Mouse (Mus musculus) frontal cortex, adult 2 months (tissue): ENCODE measurements around the gene 4930579F01Rik. TPM values are rescaled to one million over a fixed set of nuclear protein-coding genes. Genes with fewer than 3 reads are reported as not detected.
A peak's percentile ranks its signal among the peaks of the same experiment; 100 is the strongest.
"Not testable (repeated sequence)": the region's sequence is repeated elsewhere in the genome, so short reads cannot be mapped to it uniquely, and the experiment has no call there.

Experiments
- DNase-seq, 2 experiments: peaks; one replicate each; pipeline ENCODE4 v3.0.0; 2022; ENCODE audit warnings: low spot score in 1 of 2; ENCODE audit errors: extremely low spot score in 1 of 2
- polyA plus RNA-seq: library from polyadenylated mRNA; depleted of rRNA; stranded (reverse); fragments of >200 nt; gene quantifications from 2 replicates; pipeline ENCODE4 v1.2.3, GENCODE M21; 2012

Gene 4930579F01Rik
- polyA plus RNA-seq, 1 experiment, result not detected

DNA sequence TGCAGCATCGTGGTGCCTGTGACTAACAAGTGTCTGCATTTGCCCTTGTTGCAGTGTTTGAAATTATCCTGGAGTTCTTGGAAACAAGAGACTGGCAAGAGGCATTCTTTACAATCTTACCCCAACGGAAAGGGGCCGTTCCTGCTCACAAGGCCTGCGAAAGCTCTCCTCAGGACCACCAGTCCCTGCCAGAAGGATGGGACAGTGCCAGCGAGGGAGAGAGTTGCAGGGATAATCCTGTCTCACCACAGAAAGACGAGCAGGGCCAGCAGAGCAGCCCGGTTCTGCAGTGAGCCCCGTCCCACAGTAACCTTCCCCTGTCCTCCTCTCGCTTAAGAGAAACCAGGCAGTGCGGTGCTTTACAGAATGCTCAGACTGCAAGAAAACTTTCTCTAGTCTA, 37.0 kb downstream of the 4930579F01Rik start:
- DNase-seq, result no peak

DNA sequence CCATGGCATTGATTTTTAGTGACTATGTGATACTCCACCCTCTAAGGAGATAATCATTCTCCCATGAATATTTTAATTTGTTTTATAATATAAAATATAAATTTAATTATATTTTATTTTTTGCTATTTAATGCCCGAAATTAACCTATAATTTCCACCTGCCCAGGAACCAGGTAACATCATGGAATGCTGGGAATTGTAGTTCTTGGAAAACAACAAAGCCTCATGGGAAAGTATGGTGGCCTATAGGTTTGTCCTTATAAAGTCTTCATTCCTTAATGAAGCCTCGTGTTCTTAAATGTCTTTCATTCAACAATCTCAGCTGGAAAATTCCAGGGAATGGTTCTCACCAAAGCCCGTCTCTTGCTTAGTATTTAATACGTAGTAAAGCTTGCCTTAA, 38.6 kb downstream of the 4930579F01Rik start:
- no peak for DNase-seq

DNA sequence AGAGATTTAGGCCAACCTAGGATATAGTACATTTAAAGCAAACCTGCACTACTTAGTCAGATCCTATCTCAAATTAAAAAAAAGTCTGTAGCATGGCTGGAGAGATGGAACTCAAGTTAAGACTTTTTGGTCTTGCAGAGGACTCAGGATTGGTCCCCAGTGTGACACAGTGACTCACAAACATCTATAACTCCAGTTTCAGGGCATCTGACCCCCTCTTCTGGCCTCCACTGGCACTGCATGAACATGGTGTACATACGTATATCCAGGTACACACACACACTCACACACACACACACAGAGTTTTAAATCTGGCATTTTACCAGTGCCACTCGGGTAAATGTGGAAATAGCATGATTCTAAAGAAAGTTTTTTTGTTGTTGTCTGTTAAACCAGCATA, 44.8 kb downstream of the 4930579F01Rik start:
- DNase-seq, result no peak

DNA sequence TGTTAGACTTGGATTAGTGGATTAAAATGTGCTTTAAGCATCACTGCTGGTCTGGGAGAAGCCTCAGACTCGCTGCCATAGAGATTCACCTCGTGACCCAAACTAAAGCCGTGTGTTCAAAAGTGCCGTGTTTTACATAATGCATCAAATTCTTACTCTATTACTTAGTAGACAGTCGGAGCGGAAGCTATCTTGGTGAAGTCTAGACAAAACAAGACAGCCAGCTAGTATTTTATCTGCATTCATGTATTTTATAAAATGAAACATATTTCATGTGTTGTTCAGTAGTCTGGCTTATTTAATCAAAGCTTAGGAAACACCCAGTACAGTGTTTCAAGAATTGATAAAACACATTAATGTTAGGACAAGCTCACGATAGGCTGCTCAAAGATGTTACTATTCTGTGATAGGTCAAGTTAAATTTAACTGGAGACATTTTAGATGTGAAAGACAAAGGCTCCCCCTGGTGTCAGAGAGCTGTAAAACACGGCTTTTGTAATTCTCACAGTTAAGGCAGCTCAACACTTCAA, 48.9 kb downstream of the 4930579F01Rik start, which contains the start of gene Mttp:
Gene Mttp, minus strand, starts transcription at position 327 of the 530 bp plus-strand sequence.
- peak; percentile 69 to 95 for DNase-seq

DNA sequence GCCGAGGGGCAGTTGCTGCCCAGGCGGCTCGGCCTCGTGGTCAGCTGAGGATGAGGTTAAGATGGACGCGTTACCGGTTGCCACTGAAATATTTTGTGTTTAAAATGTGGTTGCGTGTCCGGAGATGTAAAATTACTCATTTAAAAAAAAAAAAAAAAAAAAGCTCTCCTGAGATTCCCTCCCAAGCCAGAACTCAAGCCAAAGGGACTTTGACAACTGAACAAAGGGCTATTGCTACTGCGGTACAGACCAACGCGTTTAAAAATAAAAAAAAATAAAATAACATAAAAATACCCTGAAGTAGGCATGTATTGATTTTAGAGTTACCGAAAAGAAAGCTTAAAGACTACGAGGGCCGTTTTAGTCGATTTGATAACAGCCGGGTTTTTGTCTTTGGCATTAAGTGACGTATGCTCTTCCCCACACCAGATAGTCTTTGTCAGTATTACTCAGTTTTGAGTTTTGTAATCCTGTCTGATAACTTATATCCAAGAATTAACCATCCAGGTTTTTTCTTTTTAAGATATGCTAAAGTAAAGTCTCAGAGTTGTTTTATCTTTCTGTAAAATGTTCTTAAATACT, 49.5 kb downstream of the 4930579F01Rik start:
- DNase-seq, result peak in 1 of 2 experiments; percentile 15

DNA sequence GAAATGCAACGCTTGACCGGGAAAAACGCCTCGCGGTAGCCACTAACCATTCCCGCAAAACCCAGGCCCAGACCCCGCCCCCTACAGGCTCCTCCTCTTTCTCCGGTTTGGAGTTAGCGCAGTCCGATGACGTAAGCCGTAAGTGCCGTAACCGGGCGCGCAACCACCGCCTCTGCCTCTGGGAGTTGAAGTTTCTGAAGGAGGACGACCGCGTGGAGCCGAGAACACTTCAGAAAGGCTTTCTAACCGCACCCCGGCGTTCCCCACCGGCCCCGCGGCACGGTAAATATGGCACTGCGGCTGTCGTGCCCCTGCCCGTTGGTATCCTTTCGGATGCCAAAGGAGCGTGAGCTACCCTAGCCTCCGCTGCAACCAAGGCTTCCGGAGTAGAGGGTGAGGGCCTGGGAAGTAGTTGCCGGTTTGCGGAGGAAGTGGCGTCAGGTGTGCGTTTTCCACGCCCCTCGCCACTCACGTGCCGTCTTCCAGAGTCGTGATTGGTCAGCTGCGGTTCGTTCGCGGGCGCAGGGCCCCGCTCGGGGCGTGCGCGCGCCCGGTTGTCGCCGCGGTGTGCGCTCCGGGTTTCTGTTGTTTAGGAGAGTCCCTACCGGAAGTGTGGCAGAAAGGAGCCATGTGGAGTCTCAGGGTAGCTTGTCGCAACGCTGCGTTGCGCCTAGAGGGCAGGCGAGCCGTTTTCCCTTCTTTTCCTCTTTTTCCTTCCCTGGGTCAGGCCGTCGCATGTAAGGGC, 50.1 kb downstream of the 4930579F01Rik start, which contains the start of gene Trmt10a:
Gene Trmt10a, plus strand, starts transcription at position 134 of the 745 bp plus-strand sequence.
- DNase-seq, result peak; percentile 96 to 99

DNA sequence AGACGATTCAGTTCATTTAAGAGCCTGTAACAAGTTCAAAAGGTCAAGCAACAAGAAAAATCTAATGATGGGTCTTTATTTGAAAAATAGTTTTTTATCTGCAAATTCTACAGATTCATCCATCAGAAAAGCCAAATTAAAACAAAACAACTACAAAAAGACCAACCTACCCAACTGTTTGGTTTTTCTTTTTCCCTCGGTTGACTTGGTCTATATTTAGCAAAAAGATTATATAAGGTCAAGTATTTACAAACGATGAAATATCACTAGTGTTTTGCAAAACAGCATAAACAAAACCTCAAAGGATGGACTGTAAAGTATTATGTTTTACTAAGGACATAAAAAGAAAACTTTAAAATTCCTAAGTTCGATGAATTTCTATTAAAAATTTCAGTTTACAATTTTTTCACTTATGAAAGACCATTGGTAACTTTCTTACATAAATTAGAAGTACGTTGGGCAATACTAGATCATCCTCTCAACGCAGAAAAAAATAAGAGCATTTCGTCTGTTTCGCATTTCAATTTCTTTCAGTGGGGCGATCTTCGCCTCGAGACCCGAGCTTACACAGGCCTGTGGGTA, 50.8 kb downstream of the 4930579F01Rik start:
- peak in 1 of 2 experiments; percentile 8 for DNase-seq

DNA sequence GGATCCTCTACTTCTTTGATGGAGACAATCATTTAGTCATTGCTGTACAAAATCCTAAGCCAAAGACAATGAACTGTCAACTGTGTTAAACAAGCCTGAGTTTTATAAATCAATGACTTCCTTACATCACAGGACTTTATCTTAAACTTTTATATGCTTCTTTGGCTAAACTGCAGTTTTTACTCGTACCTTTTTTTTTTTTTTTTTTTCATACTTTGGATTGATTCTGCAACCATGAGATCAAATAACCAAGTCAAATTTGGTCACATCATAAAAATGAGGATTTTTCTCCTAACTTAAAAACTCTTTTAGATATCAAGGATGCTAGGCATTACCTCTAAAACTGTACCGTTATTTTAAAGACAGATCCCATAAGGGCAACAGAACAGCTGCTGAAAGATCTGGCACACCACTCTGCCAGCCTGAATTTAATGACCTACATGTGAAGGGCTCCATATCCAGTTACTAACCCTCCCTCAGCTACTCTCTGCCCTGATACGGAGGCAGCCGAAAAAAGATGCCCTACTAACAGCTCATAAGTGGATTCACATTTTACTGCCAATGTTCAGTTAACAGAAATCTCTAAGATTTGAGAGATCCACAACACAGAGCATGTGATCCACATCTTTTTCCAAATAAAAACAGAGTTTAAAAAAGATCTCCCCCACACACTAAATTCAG, 51.4 kb downstream of the 4930579F01Rik start:
- DNase-seq, result peak in 1 of 2 experiments; percentile 20

DNA sequence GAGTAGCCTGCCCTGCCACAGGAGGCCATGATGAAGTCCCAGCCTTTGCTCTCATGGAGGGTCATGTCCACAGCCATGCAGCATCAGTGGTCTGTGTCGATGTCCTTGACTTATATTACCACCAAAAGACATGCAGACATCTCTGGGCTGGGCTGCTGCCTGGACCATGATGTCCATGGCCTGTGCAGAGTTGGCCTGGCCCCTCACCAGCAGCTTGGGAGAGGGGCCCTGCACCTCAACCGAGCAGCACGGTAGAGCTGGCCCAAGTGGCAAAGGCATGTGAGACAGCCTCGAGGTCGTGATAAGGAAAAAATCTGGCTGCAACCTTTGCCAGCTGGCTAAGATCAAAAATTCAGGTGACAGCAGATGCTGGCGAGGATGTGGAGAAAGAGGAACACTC, 54.0 kb downstream of the 4930579F01Rik start:
- no peak for DNase-seq

DNA sequence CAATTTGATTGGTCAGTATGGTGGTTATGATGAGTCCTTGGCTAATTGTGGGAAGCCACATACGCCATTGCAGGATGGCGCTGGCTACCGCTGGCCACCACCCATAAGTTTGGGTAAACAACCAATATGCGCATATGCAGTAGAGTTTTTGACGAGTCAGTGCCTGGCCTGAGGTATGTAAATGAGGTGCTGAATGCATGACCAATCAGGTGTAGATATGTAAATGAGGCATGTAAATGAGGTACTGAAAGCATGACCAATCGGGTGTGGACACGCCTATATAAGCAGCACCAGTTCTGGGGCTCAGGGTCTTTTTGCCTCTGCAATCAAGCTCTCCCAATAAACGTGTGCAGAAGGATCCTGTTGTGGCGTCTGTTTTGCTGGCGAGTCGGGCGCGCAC, 55.5 kb downstream of the 4930579F01Rik start:
- DNase-seq, result not testable (repeated sequence)

DNA sequence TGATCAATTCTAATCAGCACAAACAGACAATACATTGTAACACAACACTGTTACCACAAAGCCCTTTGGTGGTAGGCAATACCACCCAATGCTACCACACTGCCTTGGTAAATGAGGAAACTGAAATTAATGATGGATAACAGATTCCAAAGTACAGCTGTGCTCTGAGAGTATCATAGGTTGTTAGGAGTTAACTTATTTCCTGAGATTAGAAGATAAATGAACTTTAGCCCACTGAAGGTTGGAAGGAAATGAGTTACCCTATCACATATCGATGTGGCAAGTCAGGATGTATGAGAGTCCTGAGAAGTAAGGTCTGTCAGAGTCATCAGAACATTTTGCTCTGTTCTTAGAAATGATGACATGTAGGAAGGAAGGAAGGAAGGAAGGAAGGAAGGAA, 59.1 kb downstream of the 4930579F01Rik start:
- no peak for DNase-seq

DNA sequence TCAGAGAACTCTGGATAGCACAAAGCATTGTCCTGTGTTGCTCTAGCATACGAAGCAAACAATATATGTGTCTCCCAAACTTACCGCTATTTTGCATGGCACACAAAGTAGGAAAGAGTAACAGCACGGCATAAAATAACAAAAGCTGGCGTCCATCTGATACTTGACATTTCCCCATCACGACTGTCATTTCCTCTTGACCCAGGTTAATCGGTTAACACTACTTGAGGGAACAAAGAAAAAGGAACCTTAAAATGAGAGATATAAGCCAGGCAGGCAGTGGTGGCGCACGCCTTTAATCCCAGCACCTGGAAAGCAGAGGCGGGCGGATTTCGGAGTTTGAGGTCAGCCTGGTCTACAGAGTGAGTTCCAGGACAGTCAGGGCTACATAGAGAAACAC, 59.7 kb downstream of the 4930579F01Rik start:
- DNase-seq, result no peak

DNA sequence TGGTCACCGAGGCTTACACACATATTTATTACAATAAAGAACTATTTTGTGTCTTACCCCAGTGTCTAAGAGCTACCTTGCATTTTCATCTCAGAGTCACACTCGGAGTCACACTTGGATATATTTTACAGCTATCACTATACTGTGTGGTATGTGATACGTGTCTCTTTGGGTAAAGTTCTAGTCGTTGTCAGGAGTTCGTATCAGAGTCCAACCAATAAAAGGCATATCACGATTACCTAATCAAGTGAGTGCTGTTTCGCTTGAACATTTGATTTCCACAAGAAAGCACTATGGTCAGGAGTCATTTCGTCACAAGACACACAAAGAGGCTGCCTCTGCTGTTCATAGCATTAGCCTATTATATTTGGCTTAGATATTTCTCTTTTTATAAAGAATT, 60.2 kb downstream of the 4930579F01Rik start:
- no peak for DNase-seq

DNA sequence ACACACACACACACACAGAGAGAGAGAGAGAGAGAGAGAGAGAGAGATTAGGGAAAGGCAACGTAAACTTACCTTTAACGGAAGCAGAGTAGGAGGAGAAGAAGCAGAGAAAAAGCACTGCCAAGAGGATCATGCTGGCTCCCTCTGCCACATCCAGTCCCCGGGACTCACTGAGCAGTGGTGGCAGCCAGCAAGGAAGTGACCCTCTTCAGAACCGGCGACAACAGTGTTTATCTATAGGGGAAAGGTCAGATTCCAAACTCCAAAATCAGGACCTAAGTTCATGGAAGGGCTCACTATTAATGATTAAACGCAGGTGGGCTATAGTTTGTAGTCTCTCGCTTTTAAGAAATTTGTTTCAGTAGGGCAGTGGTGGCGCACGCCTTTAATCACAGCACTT, 62.5 kb downstream of the 4930579F01Rik start:
- no peak for DNase-seq

DNA sequence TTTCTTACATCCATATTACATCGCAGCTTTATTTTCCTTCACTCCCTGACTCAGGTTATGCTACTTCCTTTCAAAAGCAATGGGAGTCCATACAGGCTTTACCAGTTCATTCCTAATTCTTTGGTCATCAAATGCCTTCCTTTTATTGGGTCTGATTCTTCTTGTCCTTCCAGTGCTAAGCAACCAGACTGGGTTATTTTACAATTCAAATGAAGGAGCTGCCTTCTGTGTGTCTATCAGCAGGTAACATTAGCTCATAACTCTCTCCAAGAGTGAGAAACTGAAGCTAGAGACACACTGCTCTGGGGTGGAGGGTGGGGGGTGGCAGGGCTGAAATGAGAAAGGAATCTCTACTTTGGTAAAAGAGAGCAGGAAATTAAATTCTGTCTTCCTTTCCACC, 62.9 kb downstream of the 4930579F01Rik start:
- DNase-seq, result no peak

DNA sequence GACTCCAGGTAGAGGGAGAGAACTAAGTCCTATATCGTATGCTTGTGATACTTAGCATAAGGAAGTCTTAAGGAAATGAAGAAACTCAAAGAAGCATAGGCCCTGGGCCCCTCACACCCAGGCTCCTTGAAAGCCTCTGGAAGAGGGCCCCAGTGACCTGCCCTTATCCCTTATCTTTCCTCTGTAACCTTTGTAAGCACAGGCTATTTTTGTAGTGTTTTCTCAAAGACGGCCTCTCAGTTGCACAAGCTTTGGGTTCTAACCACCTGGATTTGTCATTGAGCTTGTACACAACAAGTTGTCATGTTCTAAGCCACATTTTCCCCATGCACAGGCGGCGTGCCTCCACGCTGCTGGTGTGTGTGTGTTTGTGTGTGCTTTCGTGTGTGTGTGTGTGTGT, 64.5 kb downstream of the 4930579F01Rik start:
- DNase-seq, result no peak

DNA sequence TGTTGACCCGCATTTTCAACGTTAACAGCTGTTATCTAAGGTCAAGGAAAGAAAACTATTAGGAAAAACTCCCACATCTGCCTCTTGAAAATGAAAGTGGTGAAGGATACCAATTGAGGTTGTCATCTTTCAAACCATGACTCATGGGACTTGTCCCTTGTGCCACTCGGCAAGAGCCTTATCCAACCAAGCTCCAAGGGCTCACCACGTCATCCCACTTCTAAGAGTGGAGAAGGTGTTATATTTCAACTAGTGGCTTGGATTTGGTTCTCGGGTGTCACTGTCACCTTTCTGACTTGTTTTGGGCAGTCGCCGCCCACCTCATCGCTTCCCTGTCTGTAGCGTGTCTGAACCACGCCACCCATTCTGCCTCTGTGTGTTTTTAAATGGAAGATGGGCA, 69.8 kb downstream of the 4930579F01Rik start:
- DNase-seq, result no peak

DNA sequence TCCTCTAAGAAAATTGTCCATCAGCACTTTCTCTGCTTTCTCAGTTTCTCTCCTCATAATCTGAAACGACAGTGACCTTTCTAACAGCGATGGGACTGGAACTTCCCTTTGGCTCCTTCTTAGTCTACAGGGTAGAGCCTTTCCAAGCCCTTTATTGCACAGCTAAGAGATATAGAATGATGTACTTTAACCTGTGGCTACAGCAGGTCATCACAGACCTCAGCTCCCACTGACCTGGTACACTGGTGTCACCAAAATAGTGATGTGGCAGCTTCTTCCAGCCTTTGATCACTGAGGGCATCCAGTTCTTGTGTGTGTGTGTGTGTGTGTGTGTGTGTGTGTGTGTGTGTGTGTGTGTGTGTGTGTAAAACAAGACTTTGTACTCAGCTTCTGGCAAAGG, 72.2 kb downstream of the 4930579F01Rik start:
- no peak for DNase-seq

DNA sequence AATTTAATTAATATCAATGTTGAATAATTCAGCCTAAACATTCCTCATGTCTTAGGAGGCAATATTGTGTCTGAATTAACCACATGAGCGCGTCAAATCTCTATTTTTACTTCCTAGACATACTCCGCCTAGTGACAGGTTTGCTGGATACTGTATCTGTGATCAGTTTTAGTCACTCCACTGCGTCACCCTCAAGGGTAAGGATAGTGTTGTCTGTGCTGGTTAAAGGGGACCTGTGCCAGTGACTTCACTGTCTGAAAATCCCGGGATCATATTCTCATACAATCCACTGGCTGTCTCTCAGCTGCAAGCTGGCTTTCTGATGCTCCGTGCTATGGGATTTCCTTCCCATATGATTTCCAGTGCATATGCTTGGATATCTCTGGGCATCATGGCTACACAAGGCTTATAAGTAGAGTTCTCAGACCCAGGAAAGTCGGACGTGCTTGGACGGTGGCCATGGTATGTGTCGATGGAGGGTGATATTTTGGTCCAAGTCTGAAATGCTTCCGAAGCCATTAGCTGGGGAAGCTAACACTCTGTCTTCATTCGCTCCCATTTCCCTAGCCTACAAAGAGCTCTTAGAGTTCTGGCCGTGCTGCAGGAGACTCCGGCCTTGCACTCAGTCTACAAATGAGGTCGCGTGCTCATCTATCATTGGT, 74.0 kb downstream of the 4930579F01Rik start:
- DNase-seq, result no peak

DNA sequence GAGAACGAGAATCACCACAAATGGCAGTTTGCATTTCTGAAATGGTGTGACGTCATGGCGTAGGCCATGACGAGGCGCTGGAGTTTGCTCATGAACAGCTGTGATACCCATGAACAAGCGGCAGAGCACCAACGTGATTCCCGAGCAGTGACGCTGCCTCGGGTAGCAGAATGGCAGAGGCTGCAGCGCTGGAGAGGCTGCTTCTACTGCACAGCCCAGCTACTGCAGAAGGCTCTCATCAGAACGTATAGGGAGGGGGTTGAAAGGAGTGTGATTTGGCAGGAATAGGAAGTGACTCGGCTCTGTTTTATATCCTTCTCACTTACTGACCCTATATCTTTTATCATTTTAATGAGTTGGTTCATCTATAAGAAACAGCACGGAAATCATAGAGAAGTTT, 74.8 kb downstream of the 4930579F01Rik start:
- no peak for DNase-seq
